8 mouse cellular contexts compared by ENCODE assay signal in the genomic region with DNA sequence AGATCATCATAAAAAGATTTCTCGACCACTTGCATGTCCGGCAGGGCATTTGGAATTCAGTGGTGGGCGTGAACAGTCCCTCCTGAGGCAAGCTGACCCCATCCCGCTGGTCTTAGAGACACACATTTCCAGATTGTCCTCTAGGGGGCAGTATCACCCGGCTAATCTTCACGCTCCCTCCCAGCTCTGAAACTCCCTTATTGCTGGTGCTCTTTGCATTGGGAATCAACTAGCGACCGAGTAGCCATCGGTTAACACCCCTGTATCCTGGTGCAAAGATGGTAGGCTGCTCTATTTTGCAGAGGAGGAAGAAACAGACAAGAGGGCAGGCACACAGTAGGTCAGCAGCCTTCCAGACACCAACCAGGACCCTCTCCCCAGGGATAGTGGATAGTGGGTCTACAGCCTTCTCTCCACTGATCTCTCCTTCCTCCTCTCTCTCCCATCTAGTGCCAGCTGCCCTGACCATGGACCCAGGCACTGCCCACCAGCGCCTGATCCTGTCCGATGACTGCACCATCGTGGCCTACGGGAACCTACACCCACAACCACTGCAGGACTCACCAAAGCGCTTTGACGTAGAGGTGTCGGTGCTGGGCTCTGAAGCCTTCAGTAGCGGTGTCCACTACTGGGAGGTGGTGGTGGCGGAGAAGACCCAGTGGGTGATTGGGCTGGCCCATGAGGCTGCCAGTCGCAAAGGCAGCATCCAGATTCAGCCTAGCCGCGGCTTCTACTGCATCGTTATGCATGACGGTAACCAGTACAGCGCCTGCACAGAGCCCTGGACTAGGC. TPM values are rescaled to one million over a fixed set of nuclear protein-coding genes. Genes with fewer than 3 reads are reported as not detected.
DNase-seq lines count a peak whose midpoint lies in the region; TF ChIP-seq lines count a peak whose summit lies in the region.

No protein-coding gene starts in this region.

- WGBS in bone marrow, adult 2 months, result 64% methylated on average over 24 of the region's 24 CpGs
- WGBS in large intestine, adult 2 months, result 63% methylated on average over 24 of the region's 24 CpGs

- DNase-seq in heart, adult 18-20 months, result peak; percentile 39 to 63
- DNase-seq in heart, adult 8-10 months (ENCODE audit: low spot score), result no peak
- peak; percentile 54 for DNase-seq in A20 (ENCODE audit: low read depth, low spot score)
- DNase-seq in large intestine, adult 2 months (ENCODE audit: low read depth, low spot score), result peak; percentile 51
- peak; percentile 85 for DNase-seq in mesoderm, embryonic 11.5 days (ENCODE audit: low read depth, low spot score)
- DNase-seq in urinary bladder, postnatal 36 days (ENCODE audit: low spot score in 2 of 2), result no peak

- peak; percentile 66 for TF ChIP-seq CTCF in bone marrow, adult 2 months (IDR thresholded peaks at IDR 0.05; ENCODE audit: control insufficient read depth, insufficient read depth, low read length)
- peak; percentile 51; the same call in 1 of the 2 replicates for TF ChIP-seq CTCF in embryonic fibroblast, embryonic 13.5 days (IDR thresholded peaks at IDR 0.05; ENCODE audit: borderline replicate concordance, insufficient read depth, low read length)

- no peak overlapping the region for H3K27ac ChIP-seq in bone marrow, adult 2 months (ENCODE audit: control insufficient read depth, insufficient read depth, low read depth, low read length, poor library complexity)
- no peak overlapping the region for H3K27ac ChIP-seq in embryonic fibroblast, embryonic 13.5 days (ENCODE audit: insufficient read depth, low read length)

- H3K4me1 ChIP-seq in bone marrow, adult 2 months (ENCODE audit: control insufficient read depth, insufficient read depth, low read length), result no peaks in the 10 kb centered on the region; the same call in 1 of the 2 replicates
- H3K4me1 ChIP-seq in embryonic fibroblast, embryonic 13.5 days (ENCODE audit: control insufficient read depth, insufficient read depth, low read length), result peaks cover 4% of the 10 kb centered on the region; the same call in 1 of the 2 replicates

- H3K4me3 ChIP-seq in bone marrow, adult 2 months (replicated peaks; ENCODE audit: control insufficient read depth, low read depth, low read length), result no peak overlapping the region
- H3K4me3 ChIP-seq in embryonic fibroblast, embryonic 13.5 days (ENCODE audit: insufficient read depth, low read length), result no peak overlapping the region

- no peak for TF ChIP-seq POLR2A in bone marrow, adult 2 months (IDR thresholded peaks at IDR 0.05; ENCODE audit: borderline replicate concordance, control insufficient read depth, low read depth, low read length)
- TF ChIP-seq POLR2A in embryonic fibroblast, embryonic 13.5 days (IDR thresholded peaks at IDR 0.05; ENCODE audit: low read depth, low read length), result no peak

RNA-seq across cellular contexts. Expression of gene Trim62, which starts 25.4 kb away (rescaled TPM):
- 1 to 10 TPM; 1.1 to 1.3 TPM for total RNA-seq in heart, adult 18-20 months (2021)
- total RNA-seq in heart, adult 8-10 months (2022), result 1 to 10 TPM in 3 of 4 experiments, under 1 TPM in 1; 0.97 to 1.1 (median 1.0) TPM
- 0.52 and 1.0 TPM in 2 replicates for polyA plus RNA-seq in bone marrow, adult 2 months (2011; ENCODE audit: insufficient read depth, insufficient read length, low replicate concordance, missing spikeins)
- polyA plus RNA-seq in embryonic fibroblast, embryonic 13.5 days (2011; ENCODE audit: insufficient read length, low read depth, missing spikeins), result 3.8 and 4.0 TPM in 2 replicates
- polyA plus RNA-seq in large intestine, adult 2 months (2012; rRNA removed), result 2.9 and 3.1 TPM in 2 replicates

RNA-seq across cellular contexts. Expression of gene Azin2, which starts 53.5 kb away (rescaled TPM):
- total RNA-seq in heart, adult 18-20 months (2021), result 1 to 10 TPM; 2.3 to 3.5 TPM
- 1 to 10 TPM; 2.5 to 5.5 (median 3.2) TPM for total RNA-seq in heart, adult 8-10 months (2022)
- 2.0 and 2.4 TPM in 2 replicates for polyA plus RNA-seq in bone marrow, adult 2 months (2011; ENCODE audit: insufficient read depth, insufficient read length, low replicate concordance, missing spikeins)
- polyA plus RNA-seq in embryonic fibroblast, embryonic 13.5 days (2011; ENCODE audit: insufficient read length, low read depth, missing spikeins), result 29.0 and 37.5 TPM in 2 replicates
- polyA plus RNA-seq in large intestine, adult 2 months (2012; rRNA removed), result 2.8 and 3.4 TPM in 2 replicates

Comparison
In these comparisons a context has a peak if more than half of its experiments do, and no peak if none do; other contexts are left out.
1. DNase-seq: peak in heart, adult 18-20 months (2 of 2), A20 (single experiment), large intestine, adult 2 months (single experiment) and mesoderm, embryonic 11.5 days (single experiment); none in heart, adult 8-10 months (single experiment) and urinary bladder, postnatal 36 days (0 of 2).